Mouse (Mus musculus): Measurements from ENCODE around the gene Slc22a21.

Slc22a21 gene

DNA sequence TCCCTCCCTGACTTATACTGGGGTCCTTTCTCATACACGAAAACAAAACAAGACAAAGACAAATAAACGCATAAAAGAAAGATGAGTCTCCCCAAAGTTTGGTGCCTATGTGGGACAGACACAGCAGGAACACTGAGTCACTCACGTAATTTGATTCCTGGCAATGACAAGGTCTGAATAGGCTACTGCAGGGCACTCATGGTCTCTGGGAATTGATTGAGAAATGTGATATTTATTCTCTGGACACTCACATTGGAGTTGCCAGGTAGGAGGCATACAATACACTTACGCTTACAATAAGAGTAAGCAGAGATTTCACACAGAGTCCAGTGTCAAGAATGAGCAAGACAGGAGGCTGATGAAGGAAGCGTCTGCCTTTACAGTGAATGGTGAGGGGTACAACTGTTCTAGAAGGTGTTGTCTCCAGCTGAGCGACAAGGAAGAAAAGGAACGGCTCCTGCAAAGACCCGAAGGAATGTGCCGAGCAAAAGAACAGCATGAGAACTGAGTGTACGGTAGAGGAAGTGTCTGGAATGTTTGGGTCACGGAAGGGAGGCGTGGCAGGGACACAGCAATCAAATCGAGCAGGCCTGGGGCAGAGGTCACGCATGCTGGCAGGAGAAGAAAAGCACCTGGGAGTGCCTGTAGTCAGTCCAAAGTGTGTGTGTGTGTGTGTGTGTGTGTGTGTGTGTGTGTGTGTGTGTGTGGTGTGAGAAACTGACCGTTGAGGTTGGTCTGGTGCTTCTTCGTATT lies 76.2 kb downstream of the Slc22a21 start:
- DNase-seq (ENCODE audit: low spot score): peak; percentile 50

DNA sequence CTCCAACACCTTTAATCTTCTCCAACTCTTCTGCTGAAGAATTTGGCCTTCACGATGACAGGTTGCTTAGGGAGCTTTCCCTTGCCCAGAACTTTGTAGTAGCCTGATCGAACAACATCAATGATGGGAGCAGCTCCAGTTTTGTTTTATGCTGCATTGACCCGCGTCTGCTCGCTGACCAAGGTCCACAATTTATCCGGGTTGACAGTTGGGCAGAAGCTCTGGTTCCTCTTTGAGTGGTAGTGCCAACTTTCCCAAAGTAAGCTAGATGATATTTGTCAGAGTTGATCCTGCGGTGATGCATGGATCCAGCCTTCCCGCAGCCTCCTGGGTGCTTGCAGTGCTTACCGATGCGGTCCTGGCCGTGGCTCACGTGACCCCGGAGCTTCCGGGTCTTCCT lies 77.4 kb downstream of the Slc22a21 start:
- DNase-seq (ENCODE audit: low spot score): no peak

DNA sequence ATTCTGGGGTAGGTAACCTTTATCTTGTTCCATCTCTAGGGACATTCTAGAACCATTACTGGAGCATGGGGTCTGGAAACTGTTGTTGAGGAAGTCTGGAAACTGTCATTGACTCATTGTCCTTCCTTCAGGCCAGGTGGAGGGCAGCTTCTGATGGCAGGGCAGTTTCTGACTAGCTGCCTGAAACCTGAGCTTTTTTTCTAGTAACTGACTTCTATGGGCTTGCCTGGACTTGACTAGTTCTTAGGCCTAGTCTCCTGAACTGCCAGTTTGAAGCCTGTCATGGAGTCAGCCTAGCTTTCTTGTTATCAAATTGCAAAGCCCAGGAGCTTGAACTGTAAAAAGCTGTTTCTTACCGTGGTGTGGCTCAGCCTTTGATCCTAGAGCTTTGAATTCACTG lies 79.1 kb downstream of the Slc22a21 start:
- no peak for DNase-seq (ENCODE audit: low spot score)

DNA sequence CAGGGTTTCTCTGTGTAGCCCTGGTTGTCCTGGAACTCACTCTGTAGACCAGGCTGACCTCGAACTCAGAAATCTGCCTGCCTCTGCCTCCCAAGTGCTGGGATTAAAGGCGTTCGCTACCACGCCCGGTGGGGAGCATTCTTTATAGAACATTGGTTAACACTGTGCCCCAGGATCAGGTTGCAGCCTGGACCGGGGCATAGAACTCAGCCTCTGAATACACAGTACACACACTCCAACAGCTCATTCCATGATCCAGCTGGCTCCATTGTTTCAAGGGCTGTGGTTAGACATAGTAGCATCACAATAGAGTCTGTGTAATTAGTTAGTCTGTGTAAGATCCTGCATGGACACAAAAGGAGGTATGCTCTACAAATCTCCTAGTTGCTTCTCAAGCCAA lies 80.2 kb downstream of the Slc22a21 start:
- no peak for DNase-seq (ENCODE audit: low spot score)
